Mouse (Mus musculus) heart, adult 2 months (tissue): ENCODE measurements around the gene Serpinf2. TPM values are rescaled to one million over a fixed set of nuclear protein-coding genes. Genes with fewer than 3 reads are reported as not detected.

ENCODE experiments used
- DNase-seq, 2 experiments: peaks; one replicate each; pipeline ENCODE4 v3.0.0; 2021
- H3K27ac ChIP-seq: fragments of 200-600 bp; 2 replicates; pipeline ENCODE4 v1.8.1; 2022
- H3K27me3 ChIP-seq: fragments of 200-500 bp; 2 replicates; pipeline ENCODE4 v1.6.1; 2012; ENCODE audit warnings: mild to moderate bottlenecking, low read length, inconsistent platforms, mixed read lengths; ENCODE audit not compliant: control insufficient read depth, insufficient read depth
- H3K36me3 ChIP-seq: fragments of 200-500 bp; 2 replicates; pipeline ENCODE4 v1.6.1; 2012; ENCODE audit warnings: low read length, inconsistent platforms; ENCODE audit not compliant: control insufficient read depth, insufficient read depth
- H3K4me1 ChIP-seq: fragments of 200-500 bp; 2 replicates; pipeline ENCODE4 v1.6.1; 2011; ENCODE audit warnings: low read length; ENCODE audit not compliant: control insufficient read depth, insufficient read depth
- H3K4me3 ChIP-seq: fragments of 200-600 bp; 2 replicates; pipeline ENCODE4 v1.8.1; 2022
- H3K79me2 ChIP-seq: fragments of 200-500 bp; replicated peaks from 2 replicates; pipeline ENCODE4 v1.6.1; 2012; ENCODE audit warnings: mild to moderate bottlenecking, inconsistent platforms, low read length, moderate library complexity, mixed read lengths; ENCODE audit not compliant: control insufficient read depth, insufficient read depth
- H3K9ac ChIP-seq: fragments of 200-500 bp; 2 replicates; pipeline ENCODE4 v1.6.1; 2012; ENCODE audit warnings: low read depth, mild to moderate bottlenecking, control low read depth, inconsistent platforms, low read length, mixed read lengths
- CTCF ChIP-seq: fragments of 200-600 bp; IDR thresholded peaks from 2 replicates; pipeline ENCODE4 v1.8.1; 2022; ENCODE audit warnings: antibody characterized with exemption, mild to moderate bottlenecking, moderate library complexity
- EP300 ChIP-seq: fragments of 200-500 bp; IDR thresholded peaks from 2 replicates; pipeline ENCODE4 v1.6.1; 2011; ENCODE audit warnings: low read depth, low read length, control low read depth; ENCODE audit not compliant: insufficient read depth
- POLR2A ChIP-seq: fragments of 200-500 bp; IDR thresholded peaks from 2 replicates; pipeline ENCODE4 v1.6.1; 2011; ENCODE audit warnings: mild to moderate bottlenecking, low read depth, low read length, control low read depth; ENCODE audit not compliant: insufficient read depth
- WGBS: fragments of 180-500 bp; shearing (Covaris S2); methylation state at CpG from one replicate; pipeline ENCODE4 v1.1.7; 2018; 5-methylcytosine and 5-hydroxymethylcytosine counted together
- intact Hi-C: fragments of 180-260 bp; cut with DNase I; formaldehyde crosslinking; loops from one replicate; pipeline ENCODE4 v1.15.1; 2025
- polyA plus RNA-seq: library from polyadenylated mRNA; depleted of rRNA; stranded (reverse); fragments of >200 nt; gene quantifications from 2 replicates; pipeline ENCODE4 v1.2.3, GENCODE M21; 2012
- total RNA-seq, 2 experiments: library from RNA; stranded (reverse); gene quantifications; 2 replicates each; pipeline ENCODE4 v1.2.3; 2021

The Serpinf2 gene
- total and polyA plus RNA-seq, 3 experiments, result 0.18 TPM; not detected in 2

DNA sequence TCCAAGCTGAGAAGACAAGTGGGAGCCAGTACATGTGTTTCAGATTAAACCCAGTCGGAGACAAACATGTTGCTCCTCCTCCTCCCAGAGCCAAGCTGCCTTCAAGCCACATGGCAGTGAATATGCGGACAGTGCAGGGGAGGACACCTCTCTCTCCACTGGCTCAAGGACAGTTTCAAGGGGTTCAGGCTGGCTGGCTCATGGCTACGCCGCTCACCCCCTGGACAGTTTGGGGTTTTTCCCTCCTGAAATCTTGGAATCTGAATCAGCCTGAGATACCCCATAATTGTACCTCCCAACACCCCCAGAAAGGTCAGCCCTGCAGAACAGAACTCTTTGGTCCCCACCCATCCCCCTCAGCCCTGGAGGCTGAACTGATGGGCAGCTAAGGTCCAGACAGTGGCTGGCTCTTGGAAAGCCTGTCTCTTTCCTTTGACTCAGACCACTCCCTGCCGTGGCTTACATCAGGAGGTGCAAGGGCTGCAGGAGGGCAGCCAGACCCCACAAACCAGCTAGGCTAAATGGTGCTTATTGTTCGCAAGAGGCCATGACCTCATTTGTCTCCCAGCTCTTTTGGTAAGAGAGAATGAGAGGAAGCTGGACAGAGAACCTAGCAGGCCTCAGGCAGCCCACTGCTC, 17.9 kb downstream of the Serpinf2 start:
- H3K27me3 ChIP-seq, result no peaks in the 10 kb centered on the region
- WGBS, result 66% methylated on average over 6 of the region's 6 CpGs

DNA sequence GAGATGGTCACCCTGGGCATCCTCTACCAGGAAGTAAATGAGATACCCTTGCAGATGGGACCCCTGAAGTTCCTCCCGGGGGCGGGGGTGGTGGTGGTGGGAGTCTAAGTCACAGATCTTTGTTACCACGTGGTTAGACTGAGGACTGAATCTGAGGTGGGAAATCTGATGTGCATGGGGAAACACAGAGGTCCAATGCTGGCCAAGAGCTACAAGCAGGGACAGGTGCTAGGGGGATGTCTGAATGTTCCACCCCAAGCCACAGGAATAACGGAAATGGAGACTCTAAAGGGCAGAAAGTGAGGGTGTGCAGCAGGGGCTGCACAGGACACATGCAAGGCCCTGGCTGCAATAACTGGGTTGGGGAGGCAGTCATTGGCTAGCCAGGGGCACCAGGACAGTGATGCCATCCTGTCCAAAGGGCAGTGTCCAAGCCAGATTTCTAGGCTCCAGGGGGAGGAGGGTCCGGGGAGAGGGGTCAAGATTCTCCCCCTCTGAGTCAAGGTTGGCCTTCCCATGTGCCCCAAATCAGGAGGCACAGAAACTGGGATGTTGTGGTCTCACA, 18.5 kb downstream of the Serpinf2 start:
- WGBS, result 60% methylated on average over 5 of the region's 5 CpGs
- Histone ChIP-seq H3K27ac (no peak overlapping the region), H3K4me3 (no peak overlapping the region), H3K9ac (no peak overlapping the region), H3K27me3 (no peaks in the 10 kb centered on the region), H3K79me2 (no peaks in the 10 kb centered on the region), H3K4me1 (no peaks in the 10 kb centered on the region), H3K36me3 (no peaks in the 10 kb centered on the region)
- intact Hi-C loops, result no loop called here
- DNase-seq, result peak in 1 of 2 experiments; percentile 18
- TF ChIP-seq EP300, result no peak
- TF ChIP-seq CTCF, result no peak
- TF ChIP-seq POLR2A, result no peak

More for the DNA sequence above, 17.9 kb downstream of the Serpinf2 start:
- TF ChIP-seq EP300, result no peak
- no peak for TF ChIP-seq CTCF
- no peak for TF ChIP-seq POLR2A
- Histone ChIP-seq H3K4me3 (peak overlapping the region; percentile 12; the same call in 1 of the 2 replicates), H3K9ac (peak overlapping the region; percentile 5; the same call in 1 of the 2 replicates), H3K36me3 (no peaks in the 10 kb centered on the region), H3K27ac (peak overlapping the region; percentile 40), H3K4me1 (no peaks in the 10 kb centered on the region), H3K79me2 (no peaks in the 10 kb centered on the region)
- intact Hi-C loops, result no loop called here
- DNase-seq, result peak; percentile 26 to 29

DNA sequence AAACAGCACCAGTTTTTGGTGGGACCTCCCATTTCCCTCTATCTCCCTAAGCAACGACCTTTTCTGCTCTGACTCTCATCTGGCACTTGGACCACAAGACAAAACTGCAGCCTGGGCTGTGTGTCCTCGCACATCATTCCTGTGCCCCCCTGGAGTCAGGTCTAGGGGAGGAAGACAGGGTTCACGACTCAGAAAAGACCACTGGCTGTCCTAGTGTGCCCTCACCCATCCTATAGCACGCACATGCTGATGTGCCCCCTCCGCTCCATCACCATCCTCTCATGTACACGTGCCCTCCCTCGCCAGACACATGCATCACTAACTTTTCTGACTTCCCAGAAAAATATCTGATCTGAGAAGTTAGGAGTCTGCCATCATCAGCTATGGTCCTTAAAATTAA, 19.4 kb downstream of the Serpinf2 start:
- 78% methylated on average over 7 of the region's 7 CpGs for whole genome bisulfite sequencing
- no peak overlapping the region for H3K27ac ChIP-seq
- no peaks in the 10 kb centered on the region for H3K27me3 ChIP-seq
- H3K4me3 ChIP-seq, result no peak overlapping the region
- no peaks in the 10 kb centered on the region for H3K79me2 ChIP-seq
- intact Hi-C loops, result no loop called here
- DNase-seq, result no peak
- H3K4me1 ChIP-seq, result no peaks in the 10 kb centered on the region
- H3K9ac ChIP-seq, result no peak overlapping the region
- H3K36me3 ChIP-seq, result no peaks in the 10 kb centered on the region
- TF ChIP-seq CTCF (no peak), EP300 (no peak), POLR2A (no peak)

DNA sequence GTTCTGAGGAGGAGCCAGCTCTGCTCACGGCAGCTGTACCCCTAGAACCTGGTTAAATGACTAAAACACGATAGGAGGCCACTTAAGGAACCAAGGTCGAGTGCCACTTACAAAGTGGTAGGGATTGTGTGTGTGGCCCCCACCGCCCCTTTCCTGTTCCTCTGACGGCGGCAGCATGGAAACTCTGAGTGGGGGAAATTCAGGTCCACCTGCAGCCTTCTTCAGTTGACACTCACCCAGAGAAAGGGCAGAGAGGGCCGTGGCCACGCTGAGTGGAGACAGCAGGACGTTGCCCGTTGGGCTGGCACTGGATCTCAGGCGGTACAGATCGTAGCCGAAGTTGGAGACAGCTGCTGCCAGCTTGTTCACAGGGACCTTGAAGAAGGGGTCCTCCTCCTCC, 23.4 kb downstream of the Serpinf2 start:
- TF ChIP-seq POLR2A (no peak), CTCF (no peak), EP300 (no peak)
- 76% methylated on average over 13 of the region's 13 CpGs for WGBS
- H3K27me3 ChIP-seq, result no peaks in the 10 kb centered on the region
- intact Hi-C loops, result no loop called here
- no peak overlapping the region for H3K27ac ChIP-seq
- no peak overlapping the region for H3K4me3 ChIP-seq
- DNase-seq, result no peak
- H3K79me2 ChIP-seq, result no peaks in the 10 kb centered on the region
- H3K36me3 ChIP-seq, result no peaks in the 10 kb centered on the region
- H3K4me1 ChIP-seq, result no peaks in the 10 kb centered on the region
- no peak overlapping the region for H3K9ac ChIP-seq

DNA sequence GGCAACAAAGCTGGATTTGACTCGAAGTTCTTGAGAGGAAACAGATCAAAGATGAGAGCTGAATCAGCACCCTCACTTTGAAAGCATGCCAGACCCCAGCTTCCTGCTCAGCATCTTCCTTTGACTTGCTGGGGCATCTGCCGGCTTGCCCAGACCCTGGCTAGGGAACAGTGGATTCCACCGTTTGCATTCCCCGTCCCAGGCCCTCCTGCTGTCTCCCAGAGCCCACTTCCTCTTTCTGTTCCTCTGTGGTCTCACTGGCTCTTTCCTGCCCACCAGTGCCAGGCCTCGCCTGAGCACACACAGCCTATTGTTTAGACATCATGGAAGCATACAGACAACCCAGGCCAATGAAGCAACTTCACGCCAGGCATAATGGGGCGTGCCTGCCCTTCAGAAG, 24.3 kb downstream of the Serpinf2 start:
- DNase-seq, result peak in 1 of 2 experiments; percentile 45

DNA sequence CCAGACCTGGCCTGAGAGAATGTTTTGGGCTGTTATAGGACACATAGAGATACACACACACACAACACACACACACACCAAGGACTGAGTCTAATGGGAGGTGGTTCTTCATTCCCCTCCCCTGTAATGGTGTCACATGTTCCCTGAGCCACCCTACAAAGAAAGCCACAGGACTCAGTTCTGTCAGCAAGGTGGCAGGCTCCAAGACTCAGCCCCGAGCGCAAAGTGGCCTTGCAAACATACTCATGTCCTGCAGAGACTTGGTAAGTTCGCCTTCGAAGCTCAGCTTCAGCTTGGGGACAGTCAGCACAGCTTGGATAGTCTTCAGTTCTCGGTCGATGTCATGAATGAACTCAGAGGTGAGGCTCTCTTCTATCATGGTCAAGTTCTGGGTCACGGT, 28.8 kb downstream of the Serpinf2 start:
- H3K79me2 ChIP-seq, result no peaks in the 10 kb centered on the region
- no peak overlapping the region for H3K27ac ChIP-seq
- 84% methylated on average over 7 of the region's 7 CpGs for WGBS
- DNase-seq, result no peak
- intact Hi-C loops, result no loop called here
- H3K4me3 ChIP-seq, result no peak overlapping the region
- no peaks in the 10 kb centered on the region for H3K4me1 ChIP-seq
- no peaks in the 10 kb centered on the region for H3K36me3 ChIP-seq
- no peaks in the 10 kb centered on the region for H3K27me3 ChIP-seq
- TF ChIP-seq POLR2A (no peak), EP300 (no peak), CTCF (no peak)
- H3K9ac ChIP-seq, result no peak overlapping the region

More for the DNA sequence above, 24.3 kb downstream of the Serpinf2 start:
- no peaks in the 10 kb centered on the region for H3K79me2 ChIP-seq
- TF ChIP-seq POLR2A (no peak), EP300 (no peak), CTCF (no peak)
- no peaks in the 10 kb centered on the region for H3K27me3 ChIP-seq
- 37% methylated on average over 7 of the region's 7 CpGs for WGBS
- intact Hi-C loops, result no loop called here
- no peak overlapping the region for H3K9ac ChIP-seq
- no peaks in the 10 kb centered on the region for H3K36me3 ChIP-seq
- H3K4me3 ChIP-seq, result no peak overlapping the region
- no peaks in the 10 kb centered on the region for H3K4me1 ChIP-seq
- no peak overlapping the region for H3K27ac ChIP-seq
